Mouse (Mus musculus) neutrophil, adult 5-6 weeks (primary cell): ENCODE measurements around the gene Slc18a3. TPM values are rescaled to one million over a fixed set of nuclear protein-coding genes. Genes with fewer than 3 reads are reported as not detected.

Source experiments
- ATAC-seq: fragments of 151-379, 151-347 bp; 2 replicates; pipeline ENCODE4 v1.8.0; 2017; ENCODE audit warnings: mild to moderate bottlenecking, moderate TSS enrichment; ENCODE audit not compliant: insufficient number of reproducible peaks, poor library complexity, low FRiP score, severe bottlenecking; ENCODE audit errors: extremely low read depth
- total RNA-seq: library from RNA; stranded (forward); fragments of 200-1000 nt; gene quantifications from 2 replicates; pipeline ENCODE4 v1.2.3, GENCODE M21; 2017

Gene Slc18a3
- total RNA-seq: not detected in 2 replicates

GRCm38 (mm10) chr14:32464601-32465505 lies at the start of gene Slc18a3:
Gene Slc18a3 (minus strand): TSS chr14:32464850.
- no peak for ATAC-seq

GRCm38 (mm10) chr14:32513336-32514032 lies 48.8 kb upstream of the Slc18a3 start, which contains the start of gene Ercc6:
Gene Ercc6 (plus strand): TSS chr14:32513521.
- ATAC-seq: peak; percentile 73

- ATAC-seq: no peak
These were observed 48.3 kb upstream of the Slc18a3 start for GRCm38 (mm10) chr14:32512912-32513311.

- ATAC-seq: no peak
These were observed 44.9 kb upstream of the Slc18a3 start for GRCm38 (mm10) chr14:32509443-32509961.

GRCm38 (mm10) chr14:32508105-32508835 lies 43.6 kb upstream of the Slc18a3 start:
- no peak for ATAC-seq

- no peak for ATAC-seq
These were observed 42.6 kb upstream of the Slc18a3 start for GRCm38 (mm10) chr14:32507216-32507615.

- no peak for ATAC-seq
These were observed 41.7 kb upstream of the Slc18a3 start for GRCm38 (mm10) chr14:32506329-32506728.

GRCm38 (mm10) chr14:32503897-32504296 lies 39.2 kb upstream of the Slc18a3 start:
- ATAC-seq: no peak

GRCm38 (mm10) chr14:32502764-32503688 lies 38.4 kb upstream of the Slc18a3 start:
- no peak for ATAC-seq

- ATAC-seq: no peak
These were observed 36.7 kb upstream of the Slc18a3 start for GRCm38 (mm10) chr14:32501303-32501702.

- ATAC-seq: no peak
These were observed 31.6 kb upstream of the Slc18a3 start for GRCm38 (mm10) chr14:32496115-32496850.

- no peak for ATAC-seq
These were observed 27.9 kb upstream of the Slc18a3 start for GRCm38 (mm10) chr14:32492521-32492920.

GRCm38 (mm10) chr14:32482061-32482460 lies 17.4 kb upstream of the Slc18a3 start:
- ATAC-seq: no peak

- no peak for ATAC-seq
These were observed 12.9 kb upstream of the Slc18a3 start for GRCm38 (mm10) chr14:32477581-32477980.

- ATAC-seq: no peak
These were observed 11.9 kb upstream of the Slc18a3 start for GRCm38 (mm10) chr14:32476559-32476958.

GRCm38 (mm10) chr14:32472996-32473395 lies 8.3 kb upstream of the Slc18a3 start:
- no peak for ATAC-seq

GRCm38 (mm10) chr14:32467606-32468005 lies 3.0 kb upstream of the Slc18a3 start:
- ATAC-seq: no peak
